Mouse (Mus musculus) liver, postnatal 0 days (tissue): ENCODE results near the gene Spock1.

Experiments used
- CTCF ChIP-seq: sonication (generic); IDR thresholded peaks from 2 replicates; pipeline ENCODE4 v1.5.1; 2016; ENCODE audit warnings: antibody characterized with exemption, low read depth
- EP300 ChIP-seq: IDR thresholded peaks from 2 replicates; pipeline ENCODE4 v1.6.1; 2016; ENCODE audit warnings: antibody characterized with exemption, low read depth, mild to moderate bottlenecking

GRCm38 (mm10) chr13:57761122-57761521 is 147.0 kb downstream of the Spock1 start:
- no peak for TF ChIP-seq EP300
- TF ChIP-seq CTCF, result no peak
